Mouse (Mus musculus) kidney, postnatal 4 days (tissue): Measurements from ENCODE around the gene Slco3a1.
"Not testable (repeated sequence)": the region's sequence is repeated elsewhere in the genome, so short reads cannot be mapped to it uniquely, and the experiment has no call there.

ENCODE experiments used
- DNase-seq, 2 experiments: peaks; one replicate each; pipeline ENCODE4 v3.0.0; 2021; ENCODE audit warnings: mixed read lengths in 2 of 2

Gene Slco3a1

GRCm38 (mm10) chr7:74423928-74424850 is 130.4 kb downstream of the Slco3a1 start:
- peak; percentile 28 to 52 for DNase-seq

- DNase-seq, result no peak
These were observed 131.3 kb downstream of the Slco3a1 start for GRCm38 (mm10) chr7:74423316-74423715.

- no peak for DNase-seq
These were observed 131.8 kb downstream of the Slco3a1 start for GRCm38 (mm10) chr7:74422731-74423130.

DNA sequence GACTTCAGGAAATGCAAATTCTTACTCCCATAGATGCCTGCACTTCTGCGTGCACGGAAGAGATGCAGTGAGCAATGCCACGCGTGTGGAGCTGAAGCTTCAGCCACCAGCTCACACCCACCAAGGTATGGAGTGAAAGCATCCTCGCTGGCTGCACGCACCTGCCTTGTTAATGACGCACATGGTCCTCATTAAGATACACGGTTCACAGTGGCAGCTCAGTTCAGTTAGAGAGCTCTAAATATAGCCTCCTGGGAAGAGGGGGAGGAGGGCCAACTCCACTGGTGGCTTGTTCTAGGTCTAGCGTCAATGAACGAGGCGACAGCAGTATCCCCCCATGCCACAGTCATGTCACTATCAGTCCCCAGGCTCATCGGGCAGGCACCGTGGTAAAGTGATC is 132.6 kb downstream of the Slco3a1 start:
- no peak for DNase-seq

DNA sequence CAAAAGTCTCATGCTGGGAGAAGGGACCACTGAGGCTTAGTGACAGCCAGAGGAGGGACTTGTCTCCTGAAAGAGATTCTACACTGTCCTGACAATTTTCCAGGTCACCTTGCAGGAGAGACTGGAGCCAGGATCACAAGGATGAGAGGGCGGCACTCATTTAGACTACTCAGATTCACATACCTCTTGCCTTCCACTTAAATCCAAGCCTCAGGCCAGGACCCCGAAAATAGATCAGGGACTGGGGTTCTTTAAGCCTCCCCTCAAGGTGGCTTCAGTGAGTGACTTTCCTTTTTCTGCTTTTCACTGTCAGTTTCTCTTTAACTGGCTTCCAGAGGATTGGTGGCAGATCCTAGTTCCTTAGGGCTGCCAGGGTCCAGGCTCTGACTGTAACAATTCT is 133.0 kb downstream of the Slco3a1 start:
- DNase-seq, result no peak

DNA sequence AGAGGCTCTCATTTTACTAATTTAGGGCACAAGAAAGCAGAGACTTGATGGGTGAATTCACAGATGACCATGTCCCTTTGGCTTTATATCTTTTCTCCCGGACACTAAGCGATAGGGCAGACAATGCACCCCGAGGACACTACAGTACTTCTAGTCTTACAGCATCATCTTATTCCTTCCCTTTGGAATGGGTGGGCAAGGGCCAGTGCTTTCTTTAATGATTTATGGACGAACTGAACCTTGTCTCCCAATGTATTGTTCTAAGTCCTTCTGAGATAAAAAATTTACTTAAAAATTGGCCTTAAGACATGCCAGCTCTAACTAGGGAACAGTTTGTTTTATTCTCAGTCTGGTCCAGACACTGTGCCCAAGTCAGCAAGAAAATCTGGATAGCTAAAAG is 134.9 kb downstream of the Slco3a1 start:
- DNase-seq, result no peak

GRCm38 (mm10) chr7:74417009-74417408 is 137.6 kb downstream of the Slco3a1 start:
- DNase-seq, result no peak

GRCm38 (mm10) chr7:74415241-74415640 is 139.3 kb downstream of the Slco3a1 start:
- no peak for DNase-seq

DNA sequence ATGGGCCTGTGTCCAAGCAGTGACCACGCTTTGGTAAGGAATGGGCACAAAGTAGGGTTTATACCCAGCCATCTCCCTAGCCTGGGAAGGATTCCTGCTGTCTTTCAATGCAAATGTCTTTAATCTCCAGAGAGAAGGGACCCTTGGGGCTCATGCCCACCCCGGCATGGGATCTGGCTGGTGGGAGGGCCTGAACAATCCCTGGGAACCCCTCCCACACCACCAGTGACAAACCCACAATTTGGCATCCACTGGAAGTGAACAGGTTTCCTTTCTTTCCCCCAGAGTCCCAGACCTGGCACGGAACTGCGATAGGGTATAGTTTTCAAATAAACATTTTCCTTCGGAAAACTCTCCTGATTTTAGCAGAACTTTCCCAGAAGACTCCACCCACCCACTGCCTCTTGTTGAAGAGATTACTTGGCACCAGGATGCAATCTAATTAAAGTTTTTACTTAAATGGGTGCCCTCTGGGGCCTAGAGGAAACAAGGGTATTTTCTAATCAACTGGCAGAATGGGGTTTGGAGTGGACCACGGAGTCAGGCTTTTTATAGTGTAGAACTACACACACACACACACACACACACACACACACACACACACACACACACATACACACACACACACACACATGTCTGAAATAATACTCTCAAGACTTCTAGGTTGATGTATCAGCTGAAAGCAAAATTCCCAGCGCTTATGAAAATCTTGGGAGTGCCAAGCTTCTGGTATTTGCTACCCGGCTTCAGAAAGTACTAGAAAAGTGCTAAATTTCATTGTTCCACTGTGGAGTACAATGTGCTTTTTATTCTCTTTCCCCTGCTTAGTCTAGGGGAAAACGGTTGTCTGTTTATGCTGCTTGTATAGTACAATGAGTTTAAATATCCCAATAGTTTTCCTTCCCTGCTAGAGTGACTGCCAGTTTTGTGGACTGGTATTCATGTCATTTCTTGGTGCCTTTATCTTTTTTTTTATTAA is 140.6 kb downstream of the Slco3a1 start:
- no peak for DNase-seq

GRCm38 (mm10) chr7:74408601-74409323 is 145.8 kb downstream of the Slco3a1 start:
- DNase-seq, result peak; percentile 25 to 35

- not testable (repeated sequence) for DNase-seq
These were observed 146.7 kb downstream of the Slco3a1 start for GRCm38 (mm10) chr7:74407851-74408250.

DNA sequence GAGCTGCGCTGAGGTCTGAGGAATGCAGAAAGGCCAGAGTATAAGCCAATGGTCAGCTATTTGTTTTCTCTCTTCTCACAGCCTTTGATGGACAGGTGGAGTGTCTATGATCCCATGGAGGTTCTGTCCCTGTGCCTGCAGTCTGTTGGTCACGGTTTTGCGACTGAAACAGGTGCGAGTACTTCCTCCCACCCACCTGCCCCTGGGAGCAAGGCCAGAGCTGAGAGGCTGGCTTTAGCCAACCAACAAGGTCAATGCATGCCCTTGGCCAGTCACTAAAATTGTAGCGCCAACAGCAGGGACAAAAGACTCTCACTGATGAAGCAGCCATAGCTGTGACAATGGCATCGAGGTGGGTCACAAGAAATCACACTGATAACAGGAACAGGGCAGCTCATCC is 154.9 kb downstream of the Slco3a1 start:
- DNase-seq, result no peak

DNA sequence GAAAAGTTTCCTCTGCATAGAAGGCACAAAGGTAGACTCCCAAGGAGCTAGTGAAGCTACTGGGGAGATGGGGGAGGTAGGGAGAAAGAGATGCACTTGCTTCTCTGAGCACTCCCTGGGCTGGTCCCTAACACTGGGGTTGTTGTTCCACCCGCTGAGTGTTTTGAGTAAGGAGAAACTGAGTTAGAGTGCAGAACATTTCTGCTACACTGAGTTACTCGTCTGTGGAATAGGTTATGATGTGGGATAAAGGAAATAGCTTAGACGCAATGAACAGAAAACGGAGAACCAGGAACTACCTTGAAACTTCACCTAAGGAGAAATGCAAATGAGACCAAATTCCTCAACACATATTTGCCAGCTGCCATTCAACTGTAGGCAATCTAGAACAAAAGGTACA is 155.4 kb downstream of the Slco3a1 start:
- DNase-seq, result no peak

DNA sequence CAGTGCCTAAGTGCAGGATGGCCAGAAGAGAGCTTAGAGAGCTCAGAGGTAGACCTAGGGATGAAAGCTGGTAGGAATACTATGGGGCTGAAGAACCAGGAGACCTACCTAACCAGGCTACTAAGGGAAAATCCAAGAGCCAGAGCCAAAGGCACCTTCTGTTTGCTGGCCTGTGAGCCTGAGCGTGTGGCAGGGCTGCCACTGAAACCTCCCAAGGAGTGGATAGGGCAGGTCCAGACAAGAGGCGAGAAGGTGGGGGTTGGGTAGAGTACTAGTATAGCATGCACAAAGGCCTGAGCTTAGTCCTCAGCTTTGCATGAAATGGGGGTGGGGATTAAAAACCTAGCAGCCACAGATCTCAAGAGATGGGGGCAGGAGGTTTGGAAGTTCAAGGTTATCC is 156.3 kb downstream of the Slco3a1 start:
- DNase-seq, result no peak

DNA sequence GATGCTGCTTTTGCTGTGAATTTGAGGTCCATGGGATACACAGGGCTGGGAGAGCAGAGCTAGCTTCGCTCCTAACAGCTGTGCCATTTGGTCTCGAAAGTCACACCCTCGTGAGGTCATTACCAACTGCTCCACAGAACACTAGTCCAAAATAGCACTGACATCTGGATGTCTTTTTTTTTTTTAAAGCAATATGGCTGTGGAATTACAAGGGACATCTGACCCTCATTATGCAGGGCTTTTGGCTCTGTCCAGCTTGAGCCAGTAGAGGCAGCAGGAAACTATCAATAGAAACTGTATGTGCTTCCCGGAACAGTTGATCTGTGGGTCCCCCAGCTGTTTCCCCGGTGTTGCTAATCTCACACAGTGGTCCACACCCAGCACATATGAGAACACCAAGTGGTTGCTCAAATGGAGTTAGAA is 163.1 kb downstream of the Slco3a1 start:
- no peak for DNase-seq

GRCm38 (mm10) chr7:74389570-74389969 is 165.0 kb downstream of the Slco3a1 start:
- no peak for DNase-seq

GRCm38 (mm10) chr7:74386257-74386656 is 168.3 kb downstream of the Slco3a1 start:
- DNase-seq, result peak; percentile 31 to 44

GRCm38 (mm10) chr7:74383040-74383666 is 171.4 kb downstream of the Slco3a1 start:
- no peak for DNase-seq

DNA sequence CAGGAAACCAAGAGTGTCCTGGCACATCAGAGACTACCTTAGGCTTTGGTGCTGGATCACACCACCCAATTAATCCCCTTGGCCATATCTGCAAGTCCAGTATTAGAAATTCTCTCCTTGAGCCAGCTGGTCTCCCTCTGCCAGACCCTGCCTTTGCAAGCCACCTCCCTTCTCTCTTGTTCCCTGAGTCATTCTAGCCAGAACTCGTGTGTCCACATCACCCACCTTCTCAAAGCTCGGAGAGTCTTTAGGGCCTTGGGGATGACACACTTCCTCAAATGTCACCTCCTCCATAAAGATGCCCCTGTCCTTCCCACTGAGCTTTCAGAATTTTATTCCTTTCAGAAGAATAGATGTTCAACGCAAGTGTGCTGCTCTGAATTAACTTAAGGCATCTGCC is 172.3 kb downstream of the Slco3a1 start:
- no peak for DNase-seq

DNA sequence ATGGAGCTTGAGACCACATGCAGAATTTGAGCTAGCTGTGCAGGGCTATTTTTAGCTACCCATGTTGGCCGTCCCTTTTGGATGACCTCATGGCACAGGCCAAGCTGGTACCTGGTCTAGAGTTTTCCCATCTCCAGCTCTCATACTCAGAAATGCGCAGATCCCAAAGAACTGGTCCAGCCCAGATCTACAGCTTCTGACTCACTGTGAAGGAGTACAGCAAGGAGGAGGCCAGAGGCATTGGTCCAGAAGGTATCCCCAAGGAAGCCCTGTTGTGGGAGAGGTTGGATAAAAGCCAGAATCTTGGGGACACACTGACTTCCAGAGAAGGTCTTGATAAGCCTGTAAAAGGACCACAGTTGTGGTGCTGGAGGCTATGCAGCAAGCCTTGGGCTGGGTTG is 172.7 kb downstream of the Slco3a1 start:
- no peak for DNase-seq

DNA sequence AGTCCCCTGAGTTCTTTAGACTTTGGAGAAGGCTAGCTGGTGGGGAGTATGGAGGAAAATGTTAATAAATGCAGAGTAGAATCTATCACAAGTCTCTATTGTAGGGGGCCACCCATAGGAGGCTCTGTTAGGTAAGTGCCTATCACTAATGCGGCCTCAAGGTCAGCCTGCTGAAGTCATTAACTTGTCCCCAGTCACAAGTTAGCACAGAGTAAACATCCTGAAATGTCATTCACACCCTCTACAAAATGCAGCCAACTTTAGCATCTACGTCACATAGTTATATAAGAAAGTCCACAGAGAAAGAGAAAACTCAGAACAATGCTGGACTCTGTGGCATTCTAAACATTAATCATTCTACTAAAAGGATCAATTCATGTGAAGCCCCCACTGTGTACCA is 173.5 kb downstream of the Slco3a1 start:
- DNase-seq, result no peak

DNA sequence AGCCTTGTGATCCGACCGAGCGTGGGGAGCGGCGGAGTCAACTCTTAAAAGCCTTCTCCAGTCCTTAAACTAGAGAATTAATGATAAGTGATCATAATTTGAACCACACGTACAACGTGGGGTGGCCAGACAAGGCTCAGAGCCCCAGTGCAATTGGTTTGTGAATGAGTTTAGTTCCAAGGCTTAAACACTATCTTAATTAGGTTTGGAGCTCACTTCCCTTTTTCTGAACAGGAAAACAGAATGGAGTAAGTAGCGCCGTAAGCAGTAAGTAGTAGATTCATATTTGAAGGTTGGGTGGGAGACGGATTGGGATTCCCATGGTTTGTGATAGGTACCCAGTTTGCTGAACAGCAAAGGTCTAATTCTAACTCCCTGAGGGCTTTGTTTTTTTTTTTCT is 176.7 kb downstream of the Slco3a1 start:
- no peak for DNase-seq
